Mouse (Mus musculus) intestine, postnatal 0 days (tissue): ENCODE measurements around the gene Tacstd2. TPM values are rescaled to one million over a fixed set of nuclear protein-coding genes. Genes with fewer than 3 reads are reported as not detected.

Source experiments
- ATAC-seq: fragments of 200-750 bp; cut with Nextera tagmentation; 2 replicates; pipeline ENCODE4 v1.8.0; 2017; ENCODE audit warnings: mild to moderate bottlenecking, moderate TSS enrichment, moderate library complexity
- H3K27ac ChIP-seq: fragments of 300-500 bp; sonication (generic); 2 replicates; pipeline ENCODE4 v1.5.1; 2014; ENCODE audit warnings: mild to moderate bottlenecking, low read depth, low read length, moderate library complexity
- H3K27me3 ChIP-seq: fragments of 300-500 bp; sonication (generic); replicated peaks from 2 replicates; pipeline ENCODE4 v1.6.1; 2014; ENCODE audit warnings: low read length, mixed read lengths; ENCODE audit not compliant: control insufficient read depth, insufficient read depth
- H3K36me3 ChIP-seq: fragments of 300-500 bp; sonication (generic); 2 replicates; pipeline ENCODE4 v1.6.1; 2014; ENCODE audit warnings: mild to moderate bottlenecking, moderate library complexity; ENCODE audit not compliant: control insufficient read depth, insufficient read depth
- H3K4me1 ChIP-seq: fragments of 300-500 bp; sonication (generic); replicated peaks from 2 replicates; pipeline ENCODE4 v1.6.1; 2014; ENCODE audit warnings: antibody characterized with exemption, low read length, mixed read lengths; ENCODE audit not compliant: control insufficient read depth, insufficient read depth
- H3K4me2 ChIP-seq: fragments of 300-500 bp; sonication (generic); replicated peaks from 2 replicates; pipeline ENCODE4 v1.6.1; 2014; ENCODE audit warnings: low read depth, mild to moderate bottlenecking, moderate library complexity
- H3K4me3 ChIP-seq: fragments of 300-500 bp; sonication (generic); 2 replicates; pipeline ENCODE4 v1.5.1; 2014; ENCODE audit warnings: low read depth, low read length
- H3K9ac ChIP-seq: fragments of 300-500 bp; sonication (generic); 2 replicates; pipeline ENCODE4 v1.6.1; 2014; ENCODE audit warnings: mild to moderate bottlenecking, low read depth, low read length
- H3K9me3 ChIP-seq: fragments of 300-500 bp; sonication (generic); 2 replicates; pipeline ENCODE4 v1.6.1; 2016; ENCODE audit warnings: mixed run types; ENCODE audit not compliant: control insufficient read depth
- CTCF ChIP-seq: sonication (generic); IDR thresholded peaks from 2 replicates; pipeline ENCODE4 v1.5.1; 2016; ENCODE audit warnings: low read depth, mild to moderate bottlenecking, control low read depth, antibody characterized with exemption, moderate library complexity
- WGBS: fragments of 180-500 bp; shearing (Covaris S2); extraction: QIAGEN DNeasy Blood & Tissue Kit; methylation state at CpG from one replicate; pipeline ENCODE4 v1.1.7; 2014; 5-methylcytosine and 5-hydroxymethylcytosine counted together
- polyA plus RNA-seq: library from polyadenylated mRNA; unstranded; fragments of >200 nt; fragmentation: Nextera tagmentation; extraction: Ambion mirVana; gene quantifications from 2 replicates; pipeline ENCODE4 v1.2.1, GENCODE M21; 2015

The Tacstd2 gene
- polyA plus RNA-seq, 1 experiment from 2014 or later, result 0.17 TPM

DNA sequence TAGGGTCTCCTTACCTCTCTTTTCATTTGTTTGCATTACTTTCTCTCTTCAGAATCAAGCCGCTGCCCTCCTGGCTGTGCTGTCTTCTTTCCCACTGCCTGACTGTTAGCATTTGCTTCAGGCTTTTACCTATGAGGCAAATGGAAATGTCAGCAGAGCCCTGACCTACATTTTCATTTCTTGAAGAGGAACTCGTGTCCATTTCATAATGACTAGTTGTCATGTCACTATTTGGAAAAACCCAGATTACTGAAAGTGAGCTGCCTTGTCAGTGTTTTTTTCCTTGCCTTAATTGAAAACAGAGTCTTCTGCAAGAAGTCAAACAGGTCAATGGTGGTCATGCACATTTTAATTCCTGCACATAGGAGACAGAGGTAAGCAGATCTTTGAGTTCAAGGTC, 43.8 kb downstream of the Tacstd2 start, which contains the start of gene Il23r:
Gene Il23r, minus strand, starts transcription at position 101 of the 400 bp plus-strand sequence.
- no peak within 1 kb of the TSS for H3K9ac ChIP-seq
- no peaks in the 10 kb centered on the region for H3K27me3 ChIP-seq
- H3K4me3 ChIP-seq, result no peak within 1 kb of the TSS
- TF ChIP-seq CTCF, result no peak
- H3K27ac ChIP-seq, result no peak within 1 kb of the TSS
- no peaks in the 10 kb centered on the region for H3K4me1 ChIP-seq
- H3K4me2 ChIP-seq, result no peak within 1 kb of the TSS
- no peaks in the 10 kb centered on the region for H3K36me3 ChIP-seq
- H3K9me3 ChIP-seq, result no peaks in the 10 kb centered on the region
- 66% methylated on average over 2 of the region's 2 CpGs for WGBS
- ATAC-seq, result no peak

Other genes with a start within 250 kb of the Tacstd2 start
- gene Il12rb2, start 159.6 kb downstream of the Tacstd2 start, polyA plus RNA-seq, result not detected in 2 replicates
- 0.05 and 0.08 TPM in 2 replicates for gene Il23r, start 43.9 kb downstream of the Tacstd2 start, polyA plus RNA-seq